ENCODE assay signal across 29 mouse cellular contexts in the genomic region with DNA sequence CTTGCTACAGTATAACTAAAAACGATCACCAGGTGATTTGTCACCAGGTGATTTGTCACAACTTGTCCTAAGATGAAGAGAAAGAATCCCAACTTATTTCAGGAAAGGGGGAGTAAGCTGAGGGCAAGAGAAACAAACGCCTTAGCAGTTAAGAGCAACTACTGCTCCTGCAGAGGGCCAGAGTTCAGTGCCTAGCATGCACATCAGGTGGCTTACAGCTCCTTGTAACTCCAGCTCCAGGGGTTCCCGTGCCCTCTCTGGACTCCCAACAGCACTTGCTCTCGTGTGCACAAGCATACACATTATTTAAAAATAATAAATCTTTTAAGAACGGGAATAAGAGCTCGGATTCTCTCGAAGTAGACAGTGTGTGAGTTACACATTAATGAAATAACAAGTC. TPM values are rescaled to one million over a fixed set of nuclear protein-coding genes. Genes with fewer than 3 reads are reported as not detected.
A peak's percentile ranks its signal among the peaks of the same experiment; 100 is the strongest.
DNase-seq lines count a peak whose midpoint lies in the region; ATAC-seq and TF ChIP-seq lines count a peak whose summit lies in the region.
"Had no signal": no experiment of that assay in that cellular context is flagged by ENCODE, and none has a peak within 500 bp of the region (broad histone marks: within the 10 kb centered on the region; RNA-seq: fewer than 3 reads in every experiment).

No protein-coding gene starts in this region.

- H3K4me1 ChIP-seq in kidney, adult 2 months (ENCODE audit: control insufficient read depth, insufficient read depth, low read length) = peaks cover 28% of the 10 kb centered on the region
- H3K4me1 ChIP-seq in midbrain, embryonic 11.5 days (ENCODE audit: control insufficient read depth, insufficient read depth, low read length) = peaks cover 19% of the 10 kb centered on the region
- H3K4me1 ChIP-seq in midbrain, embryonic 14.5 days (ENCODE audit: control insufficient read depth, insufficient read depth, low read length) = peaks cover 17% of the 10 kb centered on the region

- no peak overlapping the region for H3K27ac ChIP-seq in kidney, adult 2 months (ENCODE audit: insufficient read depth, low read depth, low read length)
- no peak overlapping the region for H3K27ac ChIP-seq in midbrain, embryonic 11.5 days (ENCODE audit: low read depth, low read length)
- H3K27ac ChIP-seq in midbrain, embryonic 14.5 days (replicated peaks; ENCODE audit: low read depth, low read length) = no peak overlapping the region
- H3K27ac ChIP-seq: embryonic facial prominence, embryonic 10.5 days; embryonic facial prominence, embryonic 13.5 days; forebrain, embryonic 12.5 days; forebrain, embryonic 15.5 days; heart, embryonic 15.5 days; hindbrain, embryonic 10.5 days; hindbrain, embryonic 13.5 days had no signal

- H3K27me3 ChIP-seq in kidney, adult 2 months (replicated peaks; ENCODE audit: control insufficient read depth, insufficient read depth, low read length) = no peaks in the 10 kb centered on the region
- H3K27me3 ChIP-seq in midbrain, embryonic 11.5 days (ENCODE audit: control insufficient read depth, insufficient read depth, low read length) = peaks cover 23% of the 10 kb centered on the region
- peaks cover 18% of the 10 kb centered on the region for H3K27me3 ChIP-seq in midbrain, embryonic 14.5 days (ENCODE audit: control insufficient read depth, insufficient read depth, low read length)

- no peaks in the 10 kb centered on the region for H3K9me3 ChIP-seq in midbrain, embryonic 11.5 days (ENCODE audit: control insufficient read depth, low read length)
- H3K9me3 ChIP-seq in midbrain, embryonic 14.5 days (ENCODE audit: control insufficient read depth, low read length) = no peaks in the 10 kb centered on the region
- H3K9me3 ChIP-seq: embryonic facial prominence, embryonic 10.5 days; embryonic facial prominence, embryonic 13.5 days; forebrain, embryonic 12.5 days; forebrain, embryonic 15.5 days; heart, embryonic 12.5 days; heart, embryonic 15.5 days; hindbrain, embryonic 10.5 days; hindbrain, embryonic 13.5 days had no signal

- no peak for TF ChIP-seq CTCF in kidney, adult 2 months (conservative IDR thresholded peaks at IDR 0.05; ENCODE audit: insufficient read depth, insufficient read length, low read depth, low read length)

- H3K4me3 ChIP-seq in kidney, adult 2 months (ENCODE audit: insufficient read depth, low read depth, low read length) = no peak overlapping the region
- no peak overlapping the region for H3K4me3 ChIP-seq in midbrain, embryonic 11.5 days (ENCODE audit: low read depth, low read length)
- no peak overlapping the region for H3K4me3 ChIP-seq in midbrain, embryonic 14.5 days (replicated peaks; ENCODE audit: low read depth, low read length)
- H3K4me3 ChIP-seq: embryonic facial prominence, embryonic 10.5 days; embryonic facial prominence, embryonic 13.5 days; erythroblast, embryonic 14.5 days; forebrain, embryonic 12.5 days; forebrain, embryonic 15.5 days; heart, embryonic 12.5 days; heart, embryonic 15.5 days; hindbrain, embryonic 10.5 days had no signal

- DNase-seq in kidney, adult 2 months = peak; percentile 60
- no peak for DNase-seq in kidney, adult 18-20 months
- peak; percentile 79 for DNase-seq in midbrain, embryonic 11.5 days (ENCODE audit: low spot score, missing footprints)
- DNase-seq in midbrain, embryonic 14.5 days = no peak
- DNase-seq in kidney, postnatal 14 days = peak; percentile 38
- DNase-seq in kidney, postnatal 25 days = peak; percentile 40 to 68
- no peak for DNase-seq in yolk sac, embryonic 10.5 days (ENCODE audit: low spot score)
- DNase-seq: adrenal gland, adult 2 months; adrenal gland, postnatal 14 days; cerebellum, adult 11 months; cerebellum, adult 2 months; cerebellum, adult 9-11 months; cerebellum, postnatal 36 days; embryo, embryonic 11 days; gastrocnemius, postnatal 10 days; gastrocnemius, postnatal 36 days; heart, postnatal 10 days; heart, postnatal 36 days had no signal

- no peak for ATAC-seq in midbrain, embryonic 11.5 days (ENCODE audit: low FRiP score)
- no peak for ATAC-seq in midbrain, embryonic 14.5 days (ENCODE audit: low FRiP score, low TSS enrichment)
- ATAC-seq: CD4-positive, CD25-positive, alpha-beta regulatory T cell, adult 4 months; forebrain, embryonic 15.5 days; hindbrain, embryonic 16.5 days had no signal

- no peaks in the 10 kb centered on the region for H3K36me3 ChIP-seq in kidney, adult 2 months (ENCODE audit: control insufficient read depth, insufficient read depth, low read length)
- no peaks in the 10 kb centered on the region for H3K36me3 ChIP-seq in midbrain, embryonic 11.5 days (ENCODE audit: control insufficient read depth, insufficient read depth, low read length)
- no peaks in the 10 kb centered on the region for H3K36me3 ChIP-seq in midbrain, embryonic 14.5 days (ENCODE audit: control insufficient read depth, insufficient read depth, low read length)
- H3K36me3 ChIP-seq: embryonic facial prominence, embryonic 10.5 days; embryonic facial prominence, embryonic 13.5 days; forebrain, embryonic 12.5 days; forebrain, embryonic 15.5 days; heart, embryonic 12.5 days; heart, embryonic 15.5 days; hindbrain, embryonic 10.5 days; hindbrain, embryonic 13.5 days had no signal

- no peak overlapping the region for H3K9ac ChIP-seq in midbrain, embryonic 11.5 days (ENCODE audit: low read length)
- no peak overlapping the region for H3K9ac ChIP-seq in midbrain, embryonic 14.5 days (replicated peaks; ENCODE audit: low read length)
- H3K9ac ChIP-seq: embryonic facial prominence, embryonic 13.5 days; forebrain, embryonic 12.5 days; forebrain, embryonic 15.5 days; heart, embryonic 12.5 days; heart, embryonic 15.5 days; hindbrain, embryonic 13.5 days had no signal

- no peak overlapping the region for H3K4me2 ChIP-seq in midbrain, embryonic 11.5 days
- H3K4me2 ChIP-seq in midbrain, embryonic 14.5 days (ENCODE audit: low read length) = no peak overlapping the region
- H3K4me2 ChIP-seq: embryonic facial prominence, embryonic 13.5 days; forebrain, embryonic 12.5 days; forebrain, embryonic 15.5 days; heart, embryonic 12.5 days had no signal

- WGBS in kidney, adult 2 months = 40% methylated on average over 7 of the region's 7 CpGs
- 63% methylated on average over 7 of the region's 7 CpGs for WGBS in midbrain, embryonic 11.5 days
- WGBS in midbrain, embryonic 14.5 days = 71% methylated on average over 7 of the region's 7 CpGs

- no peak for TF ChIP-seq POLR2A in kidney, adult 2 months (IDR thresholded peaks at IDR 0.05; ENCODE audit: low read depth, low read length)

RNA-seq across cellular contexts. Expression of a gene that starts 3.2 kb away (rescaled TPM):
- 5.1 and 6.5 TPM in 2 replicates for polyA plus RNA-seq in kidney, adult 2 months (2012; rRNA removed)
- 18.8 and 20.4 TPM in 2 replicates for polyA plus RNA-seq in midbrain, embryonic 11.5 days (2014; fragmentation: Nextera tagmentation; extraction: Ambion mirVana)
- 34.0 and 41.8 TPM in 2 replicates for polyA plus RNA-seq in midbrain, embryonic 14.5 days (2014; fragmentation: Nextera tagmentation; extraction: Ambion mirVana)

Comparison
In these comparisons a context has a peak if more than half of its experiments do, and no peak if none do; other contexts are left out.
1. DNase-seq: peak in kidney, adult 2 months (single experiment), midbrain, embryonic 11.5 days (single experiment), kidney, postnatal 14 days (single experiment) and kidney, postnatal 25 days (2 of 2); none in kidney, adult 18-20 months (single experiment), midbrain, embryonic 14.5 days (single experiment) and yolk sac, embryonic 10.5 days (single experiment).